ENCODE assay signal across 23 mouse cellular contexts in the genomic region with DNA sequence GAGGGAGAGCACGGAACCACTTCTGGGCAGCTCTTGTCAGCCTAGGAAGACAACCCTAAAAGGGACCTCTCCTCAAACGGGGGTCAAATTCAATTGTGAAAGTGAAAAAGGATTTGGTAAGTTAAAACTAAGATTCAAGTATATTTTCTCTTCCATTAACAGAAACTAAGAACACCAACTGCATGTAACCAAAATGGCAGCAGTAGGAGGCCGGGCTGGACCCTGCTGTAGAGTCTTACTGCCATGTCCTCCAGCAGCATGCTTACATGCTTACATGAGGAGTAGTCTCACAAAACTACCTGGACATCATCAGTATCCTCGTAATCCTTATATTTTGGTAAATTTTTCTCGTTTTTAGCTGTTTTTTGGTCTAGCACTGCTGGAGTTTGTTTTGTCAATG.
A peak's percentile ranks its signal among the peaks of the same experiment; 100 is the strongest.
DNase-seq lines count a peak whose midpoint lies in the region; ATAC-seq lines count a peak whose summit lies in the region.
"Had no signal": no experiment of that assay in that cellular context is flagged by ENCODE, and none has a peak within 500 bp of the region (broad histone marks: within the 10 kb centered on the region; RNA-seq: fewer than 3 reads in every experiment).

No protein-coding gene starts in this region.

- no peak for ATAC-seq in midbrain, embryonic 16.5 days
- ATAC-seq in forebrain, embryonic 13.5 days, result no peak
- no peak for ATAC-seq in midbrain, embryonic 13.5 days
- ATAC-seq: intestine, embryonic 15.5 days; Patski had no signal

- no peaks in the 10 kb centered on the region for H3K27me3 ChIP-seq in midbrain, embryonic 10.5 days (ENCODE audit: low read depth, poor library complexity, severe bottlenecking)
- no peaks in the 10 kb centered on the region for H3K27me3 ChIP-seq in midbrain, embryonic 16.5 days (ENCODE audit: control insufficient read depth, insufficient read depth, low read depth, low read length)
- H3K27me3 ChIP-seq in forebrain, embryonic 13.5 days, result no peaks in the 10 kb centered on the region
- H3K27me3 ChIP-seq in midbrain, embryonic 13.5 days, result no peaks in the 10 kb centered on the region
- H3K27me3 ChIP-seq in embryonic facial prominence, embryonic 10.5 days (replicated peaks; ENCODE audit: low read depth, poor library complexity, severe bottlenecking), result no peaks in the 10 kb centered on the region
- H3K27me3 ChIP-seq: heart, embryonic 13.5 days; hindbrain, embryonic 15.5 days; intestine, embryonic 15.5 days; liver, embryonic 15.5 days; neural tube, embryonic 13.5 days; Patski had no signal

- no peak overlapping the region for H3K4me2 ChIP-seq in midbrain, embryonic 16.5 days (ENCODE audit: low read length)
- no peak overlapping the region for H3K4me2 ChIP-seq in forebrain, embryonic 13.5 days
- H3K4me2 ChIP-seq in midbrain, embryonic 13.5 days (replicated peaks), result no peak overlapping the region
- H3K4me2 ChIP-seq: heart, embryonic 13.5 days; hindbrain, embryonic 15.5 days; intestine, embryonic 15.5 days; liver, embryonic 15.5 days; lung, embryonic 14.5 days; neural tube, embryonic 13.5 days had no signal

- H3K9me3 ChIP-seq in midbrain, embryonic 10.5 days (replicated peaks), result no peaks in the 10 kb centered on the region
- no peaks in the 10 kb centered on the region for H3K9me3 ChIP-seq in midbrain, embryonic 16.5 days (replicated peaks; ENCODE audit: control insufficient read depth, low read length, poor library complexity, severe bottlenecking)
- no peaks in the 10 kb centered on the region for H3K9me3 ChIP-seq in forebrain, embryonic 13.5 days (replicated peaks)
- no peaks in the 10 kb centered on the region for H3K9me3 ChIP-seq in midbrain, embryonic 13.5 days
- H3K9me3 ChIP-seq in embryonic facial prominence, embryonic 10.5 days, result no peaks in the 10 kb centered on the region
- H3K9me3 ChIP-seq: heart, embryonic 13.5 days; hindbrain, embryonic 15.5 days; intestine, embryonic 15.5 days; liver, embryonic 15.5 days; neural tube, embryonic 13.5 days had no signal

- H3K4me1 ChIP-seq in midbrain, embryonic 10.5 days, result peaks cover 20% of the 10 kb centered on the region
- H3K4me1 ChIP-seq in midbrain, embryonic 16.5 days (ENCODE audit: control insufficient read depth, insufficient read depth, low read length), result peaks cover 7% of the 10 kb centered on the region; the same call in 1 of the 2 replicates
- peaks cover 10% of the 10 kb centered on the region; the same call in 1 of the 2 replicates for H3K4me1 ChIP-seq in forebrain, embryonic 13.5 days
- peaks cover 19% of the 10 kb centered on the region for H3K4me1 ChIP-seq in midbrain, embryonic 13.5 days (replicated peaks)
- H3K4me1 ChIP-seq in embryonic facial prominence, embryonic 10.5 days, result no peaks in the 10 kb centered on the region
- H3K4me1 ChIP-seq: intestine, embryonic 15.5 days; liver, embryonic 15.5 days had no signal

- H3K27ac ChIP-seq in midbrain, embryonic 10.5 days (replicated peaks), result peak overlapping the region; percentile 80
- no peak overlapping the region for H3K27ac ChIP-seq in midbrain, embryonic 16.5 days (ENCODE audit: low read length)
- peak overlapping the region; percentile 49; the same call in 1 of the 2 replicates for H3K27ac ChIP-seq in forebrain, embryonic 13.5 days
- H3K27ac ChIP-seq in midbrain, embryonic 13.5 days, result peak overlapping the region; percentile 37; the same call in 1 of the 2 replicates
- no peak overlapping the region for H3K27ac ChIP-seq in embryonic facial prominence, embryonic 10.5 days (replicated peaks)
- H3K27ac ChIP-seq: heart, embryonic 13.5 days; hindbrain, embryonic 15.5 days; intestine, embryonic 15.5 days; liver, embryonic 15.5 days; neural tube, embryonic 13.5 days had no signal

- 86% methylated on average over 5 of the region's 5 CpGs for WGBS in midbrain, embryonic 10.5 days
- 80% methylated on average over 5 of the region's 5 CpGs for WGBS in midbrain, embryonic 16.5 days
- WGBS in forebrain, embryonic 13.5 days, result 77% methylated on average over 5 of the region's 5 CpGs
- 79% methylated on average over 5 of the region's 5 CpGs for WGBS in midbrain, embryonic 13.5 days
- 87% methylated on average over 5 of the region's 5 CpGs for WGBS in embryonic facial prominence, embryonic 10.5 days

- intact Hi-C loops in heart, postnatal 25 days (cut with DNase I), result no loop called here

- no peak overlapping the region for H3K4me3 ChIP-seq in midbrain, embryonic 10.5 days
- no peak overlapping the region for H3K4me3 ChIP-seq in midbrain, embryonic 16.5 days (ENCODE audit: low read depth, low read length)
- H3K4me3 ChIP-seq in forebrain, embryonic 13.5 days, result no peak overlapping the region
- no peak overlapping the region for H3K4me3 ChIP-seq in midbrain, embryonic 13.5 days (replicated peaks)
- no peak overlapping the region for H3K4me3 ChIP-seq in embryonic facial prominence, embryonic 10.5 days
- H3K4me3 ChIP-seq: heart, embryonic 13.5 days; hindbrain, embryonic 15.5 days; intestine, embryonic 15.5 days; liver, embryonic 15.5 days; neural tube, embryonic 13.5 days had no signal

- peak; percentile 54 for DNase-seq in heart, adult 11 months
- no peak for DNase-seq in heart, postnatal 25 days (ENCODE audit: low spot score)
- no peak for DNase-seq in midbrain, embryonic 10.5 days (ENCODE audit: low spot score)
- no peak for DNase-seq in embryonic facial prominence, embryonic 10.5 days (ENCODE audit: low spot score)
- DNase-seq: adrenal gland, postnatal 10 days; cerebellum, adult 8-10 months; cerebellum, postnatal 25 days; heart, postnatal 10 days; kidney, adult 2 months; kidney, postnatal 36 days; layer of hippocampus, postnatal 36 days; liver; lung, embryonic 14.5 days; lung, postnatal 14 days had no signal

- peaks cover 10% of the 10 kb centered on the region; the same call in 1 of the 2 replicates for H3K36me3 ChIP-seq in midbrain, embryonic 10.5 days
- H3K36me3 ChIP-seq in midbrain, embryonic 16.5 days (ENCODE audit: control insufficient read depth, insufficient read depth, low read length), result no peaks in the 10 kb centered on the region
- no peaks in the 10 kb centered on the region for H3K36me3 ChIP-seq in forebrain, embryonic 13.5 days (ENCODE audit: poor library complexity, severe bottlenecking)
- H3K36me3 ChIP-seq in midbrain, embryonic 13.5 days, result peaks cover 14% of the 10 kb centered on the region
- H3K36me3 ChIP-seq in embryonic facial prominence, embryonic 10.5 days (replicated peaks), result peaks cover 10% of the 10 kb centered on the region
- H3K36me3 ChIP-seq: hindbrain, embryonic 15.5 days; intestine, embryonic 15.5 days; liver, embryonic 15.5 days had no signal

- H3K9ac ChIP-seq in midbrain, embryonic 16.5 days (ENCODE audit: low read depth, low read length), result no peak overlapping the region
- H3K9ac ChIP-seq in forebrain, embryonic 13.5 days, result no peak overlapping the region
- H3K9ac ChIP-seq in midbrain, embryonic 13.5 days (replicated peaks), result no peak overlapping the region
- H3K9ac ChIP-seq: heart, embryonic 13.5 days; hindbrain, embryonic 15.5 days; intestine, embryonic 15.5 days; liver, embryonic 15.5 days; lung, embryonic 14.5 days; neural tube, embryonic 13.5 days had no signal

Comparison
In these comparisons a context has a peak if more than half of its experiments do, and no peak if none do; other contexts are left out.
1. H3K27ac ChIP-seq: peak in midbrain, embryonic 10.5 days (single experiment), forebrain, embryonic 13.5 days (single experiment) and midbrain, embryonic 13.5 days (single experiment); none in midbrain, embryonic 16.5 days (single experiment) and embryonic facial prominence, embryonic 10.5 days (single experiment).